Mouse (Mus musculus) ES-E14 (cell line): ENCODE data around the gene Kifc5b. TPM values are rescaled to one million over a fixed set of nuclear protein-coding genes. Genes with fewer than 3 reads are reported as not detected.

Source experiments
- DNase-seq: peaks from one replicate; pipeline ENCODE4 v3.0.0-alpha.2; 2013; ENCODE audit warnings: low read depth, low spot score
- H3K27ac ChIP-seq: 2 replicates; pipeline ENCODE4 v1.5.1; 2012; ENCODE audit warnings: low read depth, mild to moderate bottlenecking, low read length, moderate library complexity, mixed read lengths; ENCODE audit not compliant: poor library complexity, insufficient read depth, severe bottlenecking
- H3K36me3 ChIP-seq: 2 replicates; pipeline ENCODE4 v1.6.1; 2012; ENCODE audit warnings: mild to moderate bottlenecking, low read length, moderate library complexity, mixed read lengths; ENCODE audit not compliant: control insufficient read depth, poor library complexity, insufficient read depth, severe bottlenecking
- H3K4me1 ChIP-seq, 2 experiments: fragments of 150-350 bp in 1 of 2; sonication (generic) in 1 of 2; 2 replicates each; pipeline ENCODE4 v1.6.1; 2012; ENCODE audit warnings: low read length in 2 of 2, mild to moderate bottlenecking in 1 of 2, mixed read lengths in 1 of 2; ENCODE audit not compliant: control insufficient read depth in 2 of 2, insufficient read depth in 2 of 2, poor library complexity in 1 of 2
- H3K4me3 ChIP-seq, 2 experiments: fragments of 150-350 bp in 1 of 2; sonication (generic) in 1 of 2; 2 replicates each; pipeline ENCODE4 v1.5.1; 2012; ENCODE audit warnings: low read length in 2 of 2, low read depth in 1 of 2, mild to moderate bottlenecking in 1 of 2, mixed read lengths in 1 of 2; ENCODE audit not compliant: insufficient read depth in 1 of 2, poor library complexity in 1 of 2, severe bottlenecking in 1 of 2
- H3K9ac ChIP-seq: 2 replicates; pipeline ENCODE4 v1.6.1; 2012; ENCODE audit warnings: low read depth, mild to moderate bottlenecking, low read length, mixed read lengths; ENCODE audit not compliant: poor library complexity, insufficient read depth, severe bottlenecking
- H3K9me3 ChIP-seq: fragments of 150-350 bp; sonication (generic); 2 replicates; pipeline ENCODE4 v1.6.1; 2012; ENCODE audit warnings: low read depth, mild to moderate bottlenecking, low read length; ENCODE audit not compliant: control insufficient read depth, insufficient read depth
- CHD2 ChIP-seq: IDR thresholded peaks from 2 replicates; pipeline ENCODE4 v1.6.1; 2014; ENCODE audit warnings: mild to moderate bottlenecking, low read depth, low read length, inconsistent platforms
- HCFC1 ChIP-seq: IDR thresholded peaks from 2 replicates; pipeline ENCODE4 v1.6.1; 2012; ENCODE audit warnings: low read length, inconsistent platforms, borderline replicate concordance; ENCODE audit not compliant: insufficient read depth
- MAFK ChIP-seq: IDR thresholded peaks from 2 replicates; pipeline ENCODE4 v1.6.1; 2014; ENCODE audit warnings: mild to moderate bottlenecking, low read depth, low read length, inconsistent platforms; ENCODE audit not compliant: insufficient read depth
- ZC3H11A ChIP-seq: IDR thresholded peaks from 2 replicates; pipeline ENCODE4 v1.6.1; 2012; ENCODE audit warnings: low read depth, mild to moderate bottlenecking, inconsistent platforms, low read length, borderline replicate concordance
- ZNF384 ChIP-seq: IDR thresholded peaks from 2 replicates; pipeline ENCODE4 v1.6.1; 2012; ENCODE audit warnings: low read depth, low read length, inconsistent platforms
- in situ Hi-C, 2 experiments: fragments of 600-800 bp; cut with MboI; formaldehyde crosslinking; loops; one replicate each; pipeline ENCODE4 v1.15.1; 2025; ENCODE audit warnings: low sequenced_read_pairs in 2 of 2, inconsistent platforms in 1 of 2; ENCODE audit not compliant: unreplicated experiment in 2 of 2
- total RNA-seq: library from RNA; depleted of rRNA; stranded (reverse); fragments of 300-350 nt; gene quantifications from 2 replicates; pipeline ENCODE4 v1.2.3, GENCODE M21; 2012

Kifc5b gene
- total RNA-seq, 1 experiment: 52.5 TPM

GRCm38 (mm10) chr17:26949051-26949577 lies 32.2 kb downstream of the Kifc5b start:
- no peak for DNase-seq
- no peak for TF ChIP-seq CHD2
- no peak for TF ChIP-seq HCFC1
- TF ChIP-seq MAFK: no peak
- TF ChIP-seq ZNF384: no peak
- no peak for TF ChIP-seq ZC3H11A
- Histone ChIP-seq H3K36me3 (no peaks in the 10 kb centered on the region; the same call in 1 of the 2 replicates), H3K9me3 (no peaks in the 10 kb centered on the region), H3K27ac (no peak overlapping the region), H3K4me1 (peaks cover 0 to 41% of the 10 kb centered on the region in 2 experiments; a peak in 2 of 4 replicates), H3K4me3 (peak overlapping the region; percentile 41 to 77), H3K9ac (peak overlapping the region; percentile 24; the same call in 1 of the 2 replicates)
- in situ Hi-C loops: no loop called here

- no peak for TF ChIP-seq ZC3H11A
- peaks cover 2% of the 10 kb centered on the region; the same call in 1 of the 2 replicates for H3K36me3 ChIP-seq
- no peaks in the 10 kb centered on the region for H3K9me3 ChIP-seq
- in situ Hi-C loops: no loop called here
- no peak overlapping the region for H3K4me3 ChIP-seq
- peaks cover 2 to 38% of the 10 kb centered on the region in 2 experiments; a peak in 2 of 4 replicates for H3K4me1 ChIP-seq
- no peak overlapping the region for H3K9ac ChIP-seq
- DNase-seq: no peak
- no peak overlapping the region for H3K27ac ChIP-seq
These were observed 33.0 kb downstream of the Kifc5b start for GRCm38 (mm10) chr17:26949866-26950265.

- no peak overlapping the region; a peak in 1 of 4 replicates for H3K4me3 ChIP-seq
- no peaks in the 10 kb centered on the region for H3K9me3 ChIP-seq
- H3K4me1 ChIP-seq: peaks cover 2 to 37% of the 10 kb centered on the region in 2 experiments; a peak in 2 of 4 replicates
- peaks cover 8% of the 10 kb centered on the region; the same call in 1 of the 2 replicates for H3K36me3 ChIP-seq
- TF ChIP-seq ZC3H11A (no peak), HCFC1 (no peak)
- no peak overlapping the region for H3K27ac ChIP-seq
- in situ Hi-C loops: no loop called here
- no peak overlapping the region for H3K9ac ChIP-seq
- no peak for DNase-seq
These were observed 33.8 kb downstream of the Kifc5b start for GRCm38 (mm10) chr17:26950560-26951288.

GRCm38 (mm10) chr17:26951406-26951805 lies 34.5 kb downstream of the Kifc5b start:
- H3K27ac ChIP-seq: no peak overlapping the region
- H3K9me3 ChIP-seq: no peaks in the 10 kb centered on the region
- in situ Hi-C loops: no loop called here
- peaks cover 2 to 35% of the 10 kb centered on the region in 2 experiments; a peak in 2 of 4 replicates for H3K4me1 ChIP-seq
- H3K9ac ChIP-seq: no peak overlapping the region; the same call in 1 of the 2 replicates
- no peak for TF ChIP-seq ZC3H11A
- TF ChIP-seq CHD2: no peak
- TF ChIP-seq ZNF384: no peak
- no peak for TF ChIP-seq HCFC1
- no peak for TF ChIP-seq MAFK
- H3K4me3 ChIP-seq: peak overlapping the region; percentile 31 to 50; a peak in 2 of 4 replicates
- H3K36me3 ChIP-seq: peaks cover 8% of the 10 kb centered on the region; the same call in 1 of the 2 replicates
- no peak for DNase-seq
